Mouse (Mus musculus): ENCODE results near the gene Mapk10.

Gene Mapk10

GRCm38 (mm10) chr5:103164022-103164421, 47.1 kb downstream of the Mapk10 start:
- CTCF ChIA-PET, result no interaction called here

DNA sequence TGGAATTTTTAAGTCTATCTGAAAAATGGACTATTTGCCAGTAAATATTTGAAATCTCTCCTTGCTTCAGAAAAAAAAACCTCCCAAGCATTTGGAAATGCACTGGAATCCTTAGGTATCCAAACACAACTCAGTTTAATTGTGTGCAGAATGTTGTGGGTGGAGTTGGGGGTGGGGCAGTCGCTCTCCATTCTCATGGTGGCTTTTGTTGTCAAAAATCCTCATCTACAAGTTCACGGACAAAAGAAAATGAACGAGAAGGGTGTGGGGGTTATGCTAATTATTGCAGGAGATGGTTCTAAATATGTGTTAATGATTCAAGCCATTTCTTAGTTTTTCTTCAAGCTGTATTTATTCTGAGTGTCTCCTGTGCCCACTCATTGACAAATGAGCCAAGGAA, 49.6 kb downstream of the Mapk10 start:
- CTCF ChIA-PET, result no interaction called here

- CTCF ChIA-PET, result no interaction called here
Observed at GRCm38 (mm10) chr5:103161196-103161540, 50.0 kb downstream of the Mapk10 start.

DNA sequence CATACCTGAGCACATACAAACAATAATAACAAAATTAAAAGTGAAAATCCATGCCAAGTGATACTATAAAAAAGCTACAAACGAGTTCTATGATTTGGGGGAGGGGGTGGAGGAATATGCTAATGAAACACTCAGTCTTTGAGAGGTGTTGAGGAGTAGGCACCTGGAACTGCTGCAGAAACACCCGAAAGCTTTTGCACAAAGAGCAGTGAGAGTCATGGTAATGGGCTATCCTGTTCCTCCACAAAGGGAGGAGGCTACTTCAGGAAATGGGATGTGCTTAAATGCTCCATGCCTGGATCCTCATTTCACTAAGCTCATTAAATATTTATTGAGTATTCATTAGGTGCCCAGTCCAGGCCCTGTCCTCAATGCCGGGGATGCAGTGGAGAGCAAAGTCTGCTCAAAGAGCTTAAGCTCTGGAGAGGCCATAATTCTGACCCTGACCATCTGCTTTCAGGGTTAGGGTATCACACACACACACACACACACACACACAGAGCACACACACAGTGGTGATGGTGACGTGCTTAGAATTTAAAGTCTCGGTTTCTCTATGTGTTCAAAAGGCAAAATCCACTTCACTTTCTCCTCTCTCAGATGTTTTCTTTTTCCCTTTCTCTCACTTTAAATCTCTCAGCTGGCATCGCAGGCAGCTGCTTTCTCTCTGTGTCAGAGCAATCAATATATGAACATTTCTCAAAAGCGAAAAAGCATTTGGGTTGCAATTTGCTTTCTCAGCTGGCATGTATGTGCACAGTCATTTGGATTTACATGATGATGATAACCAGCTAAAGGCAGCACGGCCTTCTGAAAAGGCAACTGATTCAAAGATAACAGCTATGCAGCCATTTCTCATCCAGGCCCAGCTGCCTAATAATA, 50.6 kb downstream of the Mapk10 start:
- CTCF ChIA-PET, result no interaction called here

DNA sequence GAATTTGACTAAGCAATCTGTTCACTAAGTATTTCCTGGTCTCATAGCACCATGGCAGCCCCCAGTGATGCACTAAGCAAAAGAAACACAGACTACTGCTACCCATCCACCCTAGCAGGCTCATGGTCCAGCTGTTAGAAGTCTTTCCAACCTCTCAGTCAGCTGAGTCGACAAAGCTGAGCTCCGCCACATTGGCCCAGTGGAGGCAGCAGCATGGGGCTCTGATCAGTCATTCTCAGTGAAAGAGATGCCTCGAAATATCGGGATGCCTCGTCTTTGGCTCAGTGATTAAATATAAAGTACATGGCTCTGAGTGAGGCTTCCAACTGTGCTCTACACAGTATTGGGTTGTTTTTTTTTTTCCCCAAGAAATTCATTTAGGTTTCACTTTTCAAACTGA, 70.2 kb downstream of the Mapk10 start:
- CTCF ChIA-PET, result no interaction called here

- CTCF ChIA-PET, result no interaction called here
Observed at GRCm38 (mm10) chr5:103134839-103135238, 76.3 kb downstream of the Mapk10 start.

DNA sequence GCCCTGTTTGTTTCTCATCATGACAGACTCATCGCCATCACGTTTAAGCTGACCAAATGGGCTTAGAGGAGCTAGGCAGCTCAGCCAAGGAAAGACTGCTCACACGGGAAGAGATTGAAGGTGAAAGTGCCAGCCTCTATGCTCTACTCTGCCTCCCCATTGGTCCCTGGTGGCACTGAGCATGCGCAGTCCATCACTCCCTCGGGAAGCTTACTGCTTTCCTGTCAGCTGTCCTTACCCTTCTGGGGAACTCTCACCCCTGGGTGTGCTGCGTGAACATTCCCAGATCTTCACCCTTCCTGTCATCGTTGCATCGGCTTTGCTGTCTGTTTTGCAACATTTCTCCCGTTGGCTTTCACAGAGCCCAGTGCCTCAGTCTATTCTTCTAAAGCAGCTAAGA, 77.5 kb downstream of the Mapk10 start:
- CTCF ChIA-PET, result no interaction called here

DNA sequence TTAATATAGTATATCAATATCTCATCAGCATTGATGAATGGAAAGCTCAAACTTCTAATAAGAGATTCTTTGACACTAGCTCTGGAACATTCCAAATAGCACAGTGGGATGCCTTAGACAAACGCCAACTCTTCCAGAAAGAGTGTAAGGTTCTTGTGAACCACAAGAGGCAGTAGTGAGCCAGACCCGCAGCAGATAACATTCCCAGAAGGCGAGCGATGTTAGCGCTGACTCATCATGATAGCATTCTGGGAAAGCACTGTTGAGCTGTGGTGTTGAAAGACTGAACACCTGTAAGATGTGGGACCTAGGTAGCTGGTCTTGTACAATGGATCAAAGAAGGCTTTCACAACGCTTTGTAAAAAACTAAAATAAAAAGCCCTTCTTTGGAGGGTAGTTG, 78.3 kb downstream of the Mapk10 start:
- CTCF ChIA-PET, result no interaction called here

DNA sequence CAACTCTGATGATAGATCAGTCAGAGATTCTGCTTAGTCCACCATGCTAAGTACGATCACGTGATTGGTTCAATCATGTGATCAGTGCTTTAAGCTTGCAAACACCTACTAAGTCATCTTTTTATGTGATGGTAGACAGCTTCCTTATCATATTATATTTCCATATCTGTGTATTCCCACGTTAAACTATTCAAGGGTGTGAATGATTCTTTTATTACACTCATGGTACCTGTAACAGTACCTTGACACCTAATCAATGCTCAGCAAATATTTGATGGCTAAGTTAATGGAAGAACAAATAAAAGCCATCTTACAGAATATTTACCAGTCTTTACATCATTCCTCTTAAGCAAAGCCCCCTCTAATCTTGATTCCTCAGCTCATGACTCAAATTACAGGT, 91.5 kb downstream of the Mapk10 start:
- CTCF ChIA-PET, result no interaction called here

DNA sequence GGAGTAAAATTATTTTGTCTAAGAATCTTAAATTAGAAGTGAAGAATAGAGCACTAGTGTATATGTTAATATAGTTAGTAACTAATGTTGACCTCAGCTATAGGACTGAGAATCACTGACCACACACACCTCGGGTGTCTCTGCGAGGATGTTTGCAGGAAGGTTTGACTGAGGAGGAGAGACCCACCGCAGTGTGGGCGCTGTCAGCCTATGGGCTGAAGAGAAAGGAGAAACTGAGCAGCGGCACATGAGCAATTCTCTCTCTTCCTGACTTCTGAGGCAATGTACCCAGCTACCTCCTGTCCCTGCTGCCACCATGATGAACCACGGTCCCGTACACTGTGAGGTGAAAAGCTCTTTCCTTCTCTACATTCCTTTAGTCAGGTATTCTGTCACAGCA, 95.6 kb downstream of the Mapk10 start:
- CTCF ChIA-PET, result no interaction called here

GRCm38 (mm10) chr5:103112471-103112870, 98.7 kb downstream of the Mapk10 start:
- CTCF ChIA-PET, result no interaction called here

DNA sequence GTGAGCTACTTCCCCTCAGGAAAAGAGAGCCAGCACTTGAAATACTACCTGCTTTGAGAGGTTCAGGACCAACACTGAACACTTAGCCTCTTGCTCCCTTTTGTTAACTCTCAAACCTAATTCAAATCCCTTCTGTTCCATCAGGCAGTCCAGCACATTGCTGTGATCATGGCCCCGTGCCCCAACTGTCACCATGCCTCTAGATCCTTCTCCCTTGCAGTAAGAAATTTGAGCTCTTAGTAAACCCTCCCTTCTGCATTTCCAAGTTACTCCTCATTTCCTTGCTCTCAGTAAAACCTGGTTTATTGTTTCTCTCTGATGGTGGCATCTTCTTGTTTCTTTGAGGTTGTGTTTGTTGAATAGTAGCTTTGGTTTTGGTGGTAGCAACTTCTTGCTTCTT, 101.7 kb downstream of the Mapk10 start:
- CTCF ChIA-PET, result no interaction called here

- CTCF ChIA-PET, result no interaction called here
Observed at GRCm38 (mm10) chr5:103105441-103106414, 105.4 kb downstream of the Mapk10 start.

GRCm38 (mm10) chr5:103104082-103104481, 107.1 kb downstream of the Mapk10 start:
- CTCF ChIA-PET, result interaction anchor here (0.6 kb wide), 1 partner anchor 18 kb away, joined by 3 read pairs; no protein-coding TSS in a partner anchor

DNA sequence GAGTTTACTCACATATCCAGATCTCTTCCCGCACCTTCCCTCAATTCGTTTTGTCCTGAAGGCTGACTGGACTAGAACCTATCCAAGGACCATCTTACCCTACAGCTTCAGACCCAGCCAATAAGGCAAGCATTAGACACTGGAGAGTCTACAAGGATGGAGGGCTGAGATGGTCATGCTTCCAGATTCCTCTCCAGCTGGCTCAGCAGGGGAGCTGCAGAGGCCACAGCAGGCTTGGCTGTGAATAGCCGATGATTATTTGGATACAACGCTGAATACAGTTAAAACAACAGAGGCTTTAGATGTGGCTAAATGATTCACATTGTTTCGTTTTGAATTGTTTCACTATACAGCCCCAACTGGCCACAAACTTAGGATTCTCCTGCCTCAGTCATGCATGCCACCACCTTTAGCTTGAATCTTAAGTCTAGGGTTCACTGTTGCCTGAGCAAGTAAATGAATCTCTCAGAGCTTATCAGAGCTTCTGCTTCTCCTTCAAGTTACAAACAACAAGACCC, 108.2 kb downstream of the Mapk10 start:
- CTCF ChIA-PET, result no interaction called here

DNA sequence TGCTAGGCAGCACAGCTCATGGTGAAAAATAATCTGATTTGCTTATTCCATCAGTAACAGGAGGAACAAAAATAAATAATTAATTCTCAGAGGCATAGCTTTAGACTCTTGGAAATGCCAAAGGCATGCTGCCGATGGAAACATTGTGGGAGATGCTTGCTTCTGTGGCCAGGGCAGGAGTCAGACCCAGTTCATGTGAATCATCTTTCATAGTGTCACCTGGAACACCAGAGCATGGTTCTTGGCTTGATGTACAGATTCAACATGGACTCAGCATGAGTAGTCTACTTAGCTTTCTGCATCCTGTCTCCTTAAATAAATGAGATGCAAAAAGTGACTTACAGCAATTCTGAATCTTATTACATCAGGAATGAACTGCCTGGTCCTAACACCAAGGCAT, 109.0 kb downstream of the Mapk10 start:
- CTCF ChIA-PET, result no interaction called here

- CTCF ChIA-PET, result no interaction called here
Observed at GRCm38 (mm10) chr5:103094166-103094565, 117.0 kb downstream of the Mapk10 start.

- CTCF ChIA-PET, result interaction anchor here (0.7 kb wide), 1 partner anchor 19 kb away, joined by 3 read pairs; no protein-coding TSS in a partner anchor
Observed at GRCm38 (mm10) chr5:103085844-103086243, 125.3 kb downstream of the Mapk10 start.

- CTCF ChIA-PET, result no interaction called here
Observed at GRCm38 (mm10) chr5:103075451-103075850, 135.7 kb downstream of the Mapk10 start.

DNA sequence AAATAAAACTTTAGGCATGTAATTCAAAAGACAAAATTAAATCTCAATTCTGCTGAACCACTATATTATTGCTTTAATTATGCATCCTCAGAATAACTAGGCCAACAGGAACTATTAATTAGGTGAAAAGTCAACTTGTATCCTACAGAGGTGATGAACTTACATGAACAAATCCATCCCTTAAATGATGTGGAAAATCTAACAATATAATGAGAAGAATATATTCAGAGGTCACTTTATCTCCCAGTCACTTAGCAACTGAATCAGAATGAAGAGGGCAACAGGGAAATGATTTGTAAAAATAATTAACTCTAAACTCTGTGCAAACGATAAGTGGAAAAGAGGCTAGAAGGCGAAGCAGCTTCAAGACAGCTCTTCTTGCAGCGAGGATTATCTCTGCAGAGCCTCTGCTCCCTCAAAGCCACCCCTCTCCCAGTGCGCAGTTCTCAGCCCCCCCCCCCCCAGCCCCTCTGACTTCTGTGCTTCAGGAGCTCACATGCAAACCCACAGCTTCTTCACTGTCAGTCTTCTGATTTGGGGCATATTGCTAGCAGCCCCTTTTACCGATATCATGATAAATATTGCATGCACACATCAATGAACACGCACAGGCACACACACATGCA, 138.8 kb downstream of the Mapk10 start:
- CTCF ChIA-PET, result no interaction called here

GRCm38 (mm10) chr5:103071006-103071612, 140.0 kb downstream of the Mapk10 start:
- CTCF ChIA-PET, result no interaction called here

Measured in spleen, embryonic (tissue).